Mouse (Mus musculus) lung, adult 2 months (tissue): ENCODE results near the gene Srgap2. TPM values are rescaled to one million over a fixed set of nuclear protein-coding genes. Genes with fewer than 3 reads are reported as not detected.

Source experiments
- DNase-seq: peaks from one replicate; pipeline ENCODE4 v3.0.0; 2022
- H3K4me1 ChIP-seq: fragments of 200-500 bp; 2 replicates; pipeline ENCODE4 v1.6.1; 2011; ENCODE audit warnings: low read length; ENCODE audit not compliant: control insufficient read depth, insufficient read depth
- H3K4me3 ChIP-seq: fragments of 200-500 bp; replicated peaks from 2 replicates; pipeline ENCODE3; 2011; ENCODE audit warnings: low read depth, mild to moderate bottlenecking, control low read depth, low read length; ENCODE audit errors: extremely low read depth
- CTCF ChIP-seq: fragments of 200-500 bp; IDR thresholded peaks from 2 replicates; pipeline ENCODE4 v1.5.1; 2011; ENCODE audit warnings: mild to moderate bottlenecking, low read length, control low read depth; ENCODE audit not compliant: insufficient read depth
- POLR2A ChIP-seq: fragments of 200-500 bp; IDR thresholded peaks from 2 replicates; pipeline ENCODE4 v1.6.1; 2011; ENCODE audit warnings: low read depth, mild to moderate bottlenecking, control low read depth, low read length, borderline replicate concordance; ENCODE audit errors: extremely low read depth
- WGBS: fragments of 180-500 bp; shearing (Covaris S2); methylation state at CpG from one replicate; pipeline ENCODE4 v1.1.7; 2018; 5-methylcytosine and 5-hydroxymethylcytosine counted together
- polyA plus RNA-seq: library from polyadenylated mRNA; depleted of rRNA; stranded (reverse); fragments of >200 nt; gene quantifications from 2 replicates; pipeline ENCODE4 v1.2.3, GENCODE M21; 2012

Srgap2 gene
- polyA plus RNA-seq, 1 experiment: 34.8 TPM

DNA sequence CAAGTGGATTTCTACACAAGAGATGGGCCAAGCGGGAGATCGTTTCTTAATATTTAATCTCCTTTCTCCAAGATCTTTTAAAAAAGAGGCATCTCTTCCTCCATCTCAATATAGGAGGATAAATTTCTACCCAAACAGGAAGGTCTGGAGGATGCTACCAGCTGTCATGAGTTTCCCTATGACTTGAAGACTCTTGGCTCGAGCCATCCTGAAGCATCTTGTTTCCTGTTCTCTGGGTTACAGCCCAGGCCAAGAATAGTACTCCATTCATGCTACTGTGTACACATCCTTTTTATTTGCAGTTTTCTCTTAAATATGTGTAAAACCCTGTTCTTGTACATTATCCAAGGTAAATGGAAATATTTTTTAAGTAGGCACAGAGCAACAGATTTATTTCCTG lies 44.9 kb downstream of the Srgap2 start:
- H3K4me1 ChIP-seq: peaks cover 10% of the 10 kb centered on the region
- H3K4me3 ChIP-seq: no peak overlapping the region
- TF ChIP-seq CTCF (no peak), POLR2A (no peak)
- DNase-seq: no peak
- WGBS: 43% methylated on average over 3 of the region's 3 CpGs

DNA sequence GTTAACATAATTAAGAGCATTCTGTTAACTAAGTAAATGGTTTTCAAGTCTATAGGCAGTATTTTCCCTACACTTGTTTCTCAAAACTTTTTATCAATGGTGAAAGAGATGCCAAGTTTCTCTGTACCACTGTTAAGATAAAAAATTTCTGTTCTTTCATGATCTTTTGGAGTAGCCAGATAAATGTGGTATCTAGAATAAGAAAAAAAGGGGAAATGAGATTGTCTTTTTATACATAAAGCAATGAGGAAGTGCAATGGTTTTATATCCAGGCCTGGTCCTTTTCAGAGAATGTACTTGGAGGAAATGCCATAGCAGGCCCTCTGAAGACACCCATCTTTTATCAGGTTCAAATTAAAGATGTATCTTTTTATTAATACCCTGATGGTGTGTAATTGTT lies 45.8 kb downstream of the Srgap2 start:
- Histone ChIP-seq H3K4me1 (peaks cover 10% of the 10 kb centered on the region), H3K4me3 (no peak overlapping the region)
- TF ChIP-seq POLR2A (no peak), CTCF (no peak)
- no peak for DNase-seq

DNA sequence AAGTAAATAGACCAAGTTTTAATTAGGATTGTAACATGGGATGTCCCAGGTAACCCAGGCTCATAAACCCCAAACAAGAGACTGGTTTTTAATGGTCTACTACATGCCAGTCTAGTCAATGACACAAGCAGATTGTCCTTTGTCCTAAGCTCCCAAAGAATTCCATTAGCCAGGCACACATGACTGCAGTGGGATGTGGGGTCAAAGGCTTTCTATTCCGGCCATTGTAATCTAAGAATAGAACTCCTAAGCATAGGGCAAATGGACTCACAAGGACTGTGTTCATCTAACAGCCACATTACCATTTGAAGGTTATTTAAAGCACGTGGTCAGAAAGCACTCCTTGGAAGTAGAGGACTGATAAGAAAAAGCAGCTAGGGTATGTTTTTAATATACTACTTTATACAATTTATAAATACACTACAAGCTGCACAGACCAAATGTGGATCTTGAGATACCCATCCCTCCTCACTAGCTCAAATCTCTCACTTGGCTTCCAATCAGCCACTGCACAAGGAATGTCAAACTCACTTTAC lies 48.3 kb downstream of the Srgap2 start:
- TF ChIP-seq POLR2A (no peak), CTCF (no peak)
- Histone ChIP-seq H3K4me1 (peaks cover 7% of the 10 kb centered on the region), H3K4me3 (no peak overlapping the region)
- no peak for DNase-seq
- WGBS: 27% methylated on average over 2 of the region's 2 CpGs

DNA sequence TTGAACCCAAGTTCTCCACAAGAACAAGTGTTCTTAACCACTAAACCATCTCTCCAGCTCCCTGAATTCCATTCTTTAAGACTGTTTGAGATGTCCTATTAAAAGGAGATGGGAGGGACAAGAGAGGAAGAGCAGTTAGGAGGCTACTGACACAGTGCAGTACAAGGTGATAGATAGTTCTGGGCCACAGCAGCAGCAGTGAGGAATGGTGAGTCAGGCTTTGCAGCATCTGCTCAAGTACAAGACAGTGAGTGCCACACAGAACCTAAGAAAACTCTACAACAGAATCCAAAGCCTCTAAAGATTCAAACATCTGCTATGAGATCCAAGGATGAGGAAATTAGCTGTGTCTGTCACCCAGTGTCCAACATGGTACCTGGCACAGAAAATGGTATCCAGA lies 51.8 kb downstream of the Srgap2 start:
- no peak for DNase-seq
- peaks cover 8% of the 10 kb centered on the region for H3K4me1 ChIP-seq
- H3K4me3 ChIP-seq: no peak overlapping the region
- no peak for TF ChIP-seq POLR2A
- no peak for TF ChIP-seq CTCF

DNA sequence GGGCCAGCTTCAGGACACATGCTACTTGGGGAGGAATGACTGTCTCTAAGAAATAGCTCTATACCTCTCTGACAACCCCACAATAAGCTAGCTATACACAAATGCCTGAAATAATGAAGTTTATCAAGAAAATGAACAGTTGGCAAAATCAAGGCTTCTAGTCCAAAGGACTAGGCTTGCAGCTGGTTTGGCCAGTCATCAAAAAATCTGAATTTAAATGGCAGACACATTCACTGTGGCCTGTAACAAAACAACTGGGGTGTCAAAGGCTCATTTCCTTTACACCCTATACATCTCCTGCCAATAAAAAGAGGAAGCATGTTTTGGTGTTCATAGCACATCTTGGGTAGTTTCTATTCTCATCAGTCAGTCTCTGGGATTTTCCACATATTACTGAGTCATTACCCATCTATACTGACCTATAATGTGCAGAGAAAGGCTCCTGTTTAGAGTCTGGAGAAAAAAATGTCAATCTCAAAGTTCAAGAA lies 53.5 kb downstream of the Srgap2 start:
- no peak overlapping the region for H3K4me3 ChIP-seq
- no peak for TF ChIP-seq CTCF
- DNase-seq: no peak
- peaks cover 5% of the 10 kb centered on the region; the same call in 1 of the 2 replicates for H3K4me1 ChIP-seq

DNA sequence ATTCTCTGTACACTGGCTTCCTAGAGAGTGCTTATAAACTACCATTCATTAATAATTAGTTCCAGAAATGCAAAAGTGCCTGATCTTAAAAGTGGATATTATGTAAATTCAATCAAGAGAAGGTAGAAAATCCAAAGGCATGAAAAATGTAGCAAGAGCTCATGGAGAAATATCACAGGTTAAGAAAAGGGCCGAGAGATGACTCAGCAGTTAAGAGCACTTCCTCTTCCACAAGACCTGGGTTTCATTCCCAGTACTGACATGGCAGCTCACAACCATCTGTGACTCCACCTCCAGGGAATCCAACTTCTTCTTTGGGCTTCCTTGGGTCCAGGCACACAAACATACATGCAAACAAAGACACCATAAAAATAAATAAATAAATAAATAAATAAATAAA lies 56.6 kb downstream of the Srgap2 start:
- TF ChIP-seq POLR2A: no peak
- TF ChIP-seq CTCF: no peak
- no peak overlapping the region for H3K4me3 ChIP-seq
- no peak for DNase-seq
- 60% methylated on average over 1 of the region's 1 CpGs for WGBS
- H3K4me1 ChIP-seq: peaks cover 6% of the 10 kb centered on the region; the same call in 1 of the 2 replicates

DNA sequence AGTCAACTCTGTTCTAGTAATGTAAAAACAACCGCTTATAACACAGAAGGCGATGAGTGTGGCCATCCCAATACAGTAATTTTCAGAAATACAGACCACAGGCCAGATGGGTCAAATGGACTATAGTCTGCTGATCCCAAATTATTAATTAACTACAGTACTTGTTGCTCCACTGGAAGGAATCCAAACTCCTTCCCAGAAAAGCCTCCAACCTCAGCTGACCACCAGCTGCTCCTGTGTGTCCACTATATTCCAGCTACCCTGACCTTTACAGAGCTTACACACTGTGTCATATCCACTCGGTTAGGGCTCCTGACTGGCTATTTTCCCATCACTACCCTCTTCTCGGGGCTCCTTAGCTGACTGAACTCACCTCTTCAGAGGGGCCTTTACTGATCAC lies 61.3 kb downstream of the Srgap2 start:
- H3K4me1 ChIP-seq: peaks cover 5% of the 10 kb centered on the region
- 76% methylated on average over 4 of the region's 4 CpGs for WGBS
- no peak for DNase-seq
- H3K4me3 ChIP-seq: no peak overlapping the region
- TF ChIP-seq POLR2A (no peak), CTCF (no peak)

DNA sequence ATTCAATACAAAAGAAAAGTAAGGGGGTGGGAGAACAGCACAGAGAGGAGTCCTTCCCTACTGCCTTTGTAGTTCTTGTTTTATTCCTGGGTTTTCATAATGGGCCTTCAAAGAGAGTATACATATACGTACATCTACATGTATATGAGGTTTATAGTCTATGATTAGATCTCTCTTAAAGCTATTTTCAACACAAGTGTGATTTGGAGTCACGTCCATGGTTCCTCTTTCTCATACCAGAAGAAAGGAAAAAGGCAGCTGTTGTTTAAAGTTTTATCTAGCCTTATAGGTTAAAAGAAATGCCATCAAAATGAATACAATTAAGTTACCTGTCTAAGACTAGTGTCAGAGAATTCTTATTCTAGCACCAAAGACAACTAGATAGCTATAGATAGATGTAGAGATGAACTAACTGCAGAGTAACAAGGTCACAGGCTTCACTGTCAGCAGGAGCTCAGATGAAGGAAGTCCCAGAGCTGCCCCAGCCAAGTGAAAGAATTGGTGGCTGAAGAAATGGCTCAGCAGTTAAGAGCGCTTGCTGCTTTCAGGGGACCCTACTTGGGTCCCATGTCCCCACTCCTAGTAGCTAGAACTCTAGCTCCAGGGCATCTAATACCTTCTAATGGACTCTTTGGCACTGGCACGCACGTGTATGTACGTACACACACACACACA lies 63.1 kb downstream of the Srgap2 start:
- 84% methylated on average over 6 of the region's 6 CpGs for WGBS
- no peak overlapping the region for H3K4me3 ChIP-seq

DNA sequence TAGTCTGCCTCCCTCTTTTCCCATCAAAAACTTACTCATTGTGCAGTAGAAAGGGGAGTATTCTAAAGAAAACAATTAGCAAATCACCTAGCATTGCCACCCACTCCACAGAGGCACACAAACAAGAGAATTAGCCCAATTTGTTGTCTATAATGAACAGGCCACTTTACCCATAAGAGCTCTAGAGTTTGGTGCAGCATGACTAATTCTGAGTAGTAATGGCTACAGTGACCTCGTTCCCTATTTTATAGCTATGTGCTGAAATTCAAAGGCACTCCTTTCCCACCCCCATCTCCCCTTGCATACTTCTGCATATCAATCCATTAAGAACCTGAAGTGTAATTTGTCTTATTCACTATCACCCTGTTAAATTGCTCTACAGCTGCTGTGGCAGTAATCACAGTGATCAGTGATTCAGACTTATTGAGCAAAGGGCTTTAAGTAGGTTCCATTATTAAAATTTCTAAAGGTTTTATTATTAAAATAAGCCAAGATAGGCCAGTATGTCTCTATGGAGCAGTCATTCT lies 64.5 kb downstream of the Srgap2 start:
- WGBS: 84% methylated on average over 1 of the region's 1 CpGs
- TF ChIP-seq CTCF (no peak), POLR2A (no peak)
- DNase-seq: no peak
- Histone ChIP-seq H3K4me1 (peaks cover 5% of the 10 kb centered on the region), H3K4me3 (no peak overlapping the region)

More for the DNA sequence above, 63.1 kb downstream of the Srgap2 start:
- DNase-seq: no peak
- peaks cover 8% of the 10 kb centered on the region for H3K4me1 ChIP-seq
- TF ChIP-seq POLR2A: no peak
- no peak for TF ChIP-seq CTCF

DNA sequence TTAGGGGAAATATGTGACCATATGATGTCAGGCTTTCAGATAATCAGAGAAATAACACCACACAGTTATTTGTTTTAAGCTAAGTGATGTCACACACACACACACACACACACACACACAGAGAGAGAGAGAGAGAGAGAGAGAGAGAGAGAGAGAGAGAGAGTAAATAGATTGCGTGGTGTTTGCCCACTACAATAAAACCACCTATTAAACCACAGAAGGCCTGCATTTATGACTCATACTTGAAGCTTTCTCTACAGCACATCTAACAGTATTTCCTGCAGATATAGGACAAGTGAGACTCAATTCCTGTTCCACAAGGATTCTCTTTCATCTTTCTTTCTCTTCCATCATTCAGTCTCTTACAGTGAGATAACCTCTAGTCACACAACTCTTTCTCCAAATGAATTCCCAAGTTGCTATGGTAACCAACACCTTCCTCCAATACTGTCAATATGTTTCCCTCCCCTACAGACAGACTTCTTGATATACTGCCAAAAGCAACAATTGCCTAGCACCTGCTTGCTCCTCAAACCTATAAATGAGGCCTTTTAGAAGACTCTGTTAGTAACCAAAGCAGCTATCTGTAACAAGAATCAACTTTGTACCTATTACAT lies 66.1 kb downstream of the Srgap2 start:
- DNase-seq: no peak
- no peak for TF ChIP-seq CTCF
- no peak for TF ChIP-seq POLR2A
- Histone ChIP-seq H3K4me3 (no peak overlapping the region), H3K4me1 (peaks cover 5% of the 10 kb centered on the region)
- WGBS: 37% methylated on average over 1 of the region's 1 CpGs
